Mouse (Mus musculus): Measurements from ENCODE around the gene Ccnk. TPM values are rescaled to one million over a fixed set of nuclear protein-coding genes. Genes with fewer than 3 reads are reported as not detected.

The Ccnk gene
- 31.0 and 35.6 TPM in 2 replicates for polyA plus RNA-seq (2011; ENCODE audit: insufficient read length, low read depth, missing spikeins)

DNA sequence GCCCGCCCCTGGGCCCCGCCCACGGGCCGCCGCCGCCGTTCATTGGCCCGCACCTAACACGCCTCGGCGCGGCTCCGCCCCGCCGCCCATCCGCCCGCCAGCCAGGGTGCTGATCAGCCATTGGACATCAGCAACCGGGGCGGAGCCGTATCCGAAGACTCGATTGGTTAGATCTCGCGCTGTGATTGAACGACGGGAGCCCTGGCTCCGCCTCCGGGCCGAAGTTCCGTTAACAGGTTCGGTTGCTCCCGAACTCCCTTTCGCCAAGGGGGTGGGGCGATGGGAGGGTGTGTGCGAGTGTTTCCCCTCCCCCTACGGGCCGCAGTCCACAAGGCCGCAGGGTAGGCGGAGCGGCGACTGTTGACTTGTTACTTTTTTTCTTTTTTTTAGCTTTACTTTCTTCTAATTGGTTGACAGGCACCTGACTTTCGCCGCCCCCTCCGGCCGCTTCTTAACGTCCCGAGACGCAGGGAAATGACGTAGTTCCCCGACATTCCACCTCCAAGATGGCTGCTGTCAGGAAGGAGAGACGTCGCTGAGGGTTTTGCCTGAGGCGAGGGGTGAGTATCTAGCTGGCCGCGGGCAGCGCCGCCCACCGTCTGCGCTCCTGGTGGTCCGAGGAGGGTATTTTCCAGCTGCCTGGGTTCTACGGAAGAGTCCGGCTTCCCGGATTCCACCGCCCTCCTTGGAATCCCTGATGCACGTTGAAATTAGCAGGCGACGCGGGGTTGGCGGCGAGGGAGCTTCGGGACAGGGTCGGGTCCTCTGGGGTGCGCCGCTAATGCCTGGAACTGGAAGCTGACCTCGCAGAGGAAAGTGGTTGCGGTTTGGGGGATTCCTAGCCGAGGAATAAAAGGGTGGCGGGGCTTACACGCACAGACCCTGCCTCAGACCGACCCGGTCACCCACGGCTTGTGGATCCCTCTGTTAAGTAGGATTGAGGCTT lies at the start of gene Ccnk:
Gene Ccnk, plus strand, starts transcription at position 259 of the 946 bp plus-strand sequence.
- Histone ChIP-seq H3K4me3 (ENCODE audit: insufficient read depth, low read length) (peak within 1 kb of the TSS; percentile 99), H3K4me1 (ENCODE audit: control insufficient read depth, insufficient read depth, low read length) (peaks cover 3% of the 10 kb centered on the region), H3K27ac (ENCODE audit: insufficient read depth, low read length) (peak within 1 kb of the TSS; percentile 76)
- TF ChIP-seq POLR2A (IDR thresholded peaks at IDR 0.05; ENCODE audit: low read depth, low read length) (peak; percentile 94), CTCF (IDR thresholded peaks at IDR 0.05; ENCODE audit: borderline replicate concordance, insufficient read depth, low read length) (no peak)

DNA sequence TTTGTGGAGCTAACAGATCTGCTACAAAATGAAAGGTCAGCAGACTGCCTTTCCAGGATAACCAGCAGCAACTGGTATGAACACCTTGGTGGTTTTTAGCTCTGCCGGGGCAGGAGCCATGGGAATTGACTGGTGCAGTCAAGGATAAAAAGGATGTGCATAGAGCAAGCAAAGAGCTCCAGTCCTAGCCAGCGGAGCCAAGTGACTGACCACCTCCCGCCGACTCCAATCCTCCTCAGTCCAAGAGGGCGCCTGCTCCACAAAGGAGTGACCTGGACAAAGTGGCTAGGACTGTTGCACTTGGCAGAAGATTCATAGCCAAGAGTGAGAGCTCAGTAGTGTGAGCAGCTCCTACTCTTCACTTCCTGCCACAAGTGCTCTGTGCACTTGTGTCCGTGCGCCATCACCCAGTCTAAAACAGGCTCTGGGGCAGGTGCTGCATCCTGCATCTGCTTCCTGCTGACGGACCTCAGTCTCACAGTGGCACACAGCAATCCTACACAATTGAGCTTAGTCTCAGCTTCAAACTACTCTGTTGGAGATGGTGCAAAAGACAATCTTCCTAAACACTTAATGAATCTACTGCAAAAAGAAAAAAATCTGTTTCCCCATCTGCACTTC lies 46.8 kb upstream of the Ccnk start:
- no peak for TF ChIP-seq POLR2A (IDR thresholded peaks at IDR 0.05; ENCODE audit: low read depth, low read length)
- no peak for TF ChIP-seq CTCF (IDR thresholded peaks at IDR 0.05; ENCODE audit: borderline replicate concordance, insufficient read depth, low read length)
- H3K27ac ChIP-seq (ENCODE audit: insufficient read depth, low read length), result no peak overlapping the region
- no peaks in the 10 kb centered on the region for H3K4me1 ChIP-seq (ENCODE audit: control insufficient read depth, insufficient read depth, low read length)
- no peak overlapping the region for H3K4me3 ChIP-seq (ENCODE audit: insufficient read depth, low read length)

DNA sequence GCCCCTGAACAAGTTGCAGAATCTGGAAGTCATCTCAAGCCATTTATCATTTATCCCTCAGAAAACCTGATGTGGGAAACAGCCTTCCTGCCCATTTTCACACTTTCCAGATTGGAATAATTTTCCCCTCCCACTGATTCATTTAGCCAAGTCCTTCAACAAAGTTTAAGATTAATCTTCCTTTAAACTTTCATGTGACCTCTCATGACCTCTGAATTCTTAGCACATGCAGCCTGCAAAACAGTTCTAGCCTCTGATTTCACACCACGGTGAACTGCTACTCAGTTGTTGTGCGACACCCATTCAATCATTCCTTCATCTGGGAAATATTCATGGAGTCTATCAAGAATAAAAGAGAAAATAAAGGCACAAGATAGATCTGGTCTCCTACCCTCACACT lies 46.2 kb upstream of the Ccnk start:
- Histone ChIP-seq H3K4me3 (ENCODE audit: insufficient read depth, low read length) (no peak overlapping the region), H3K27ac (ENCODE audit: insufficient read depth, low read length) (no peak overlapping the region), H3K4me1 (ENCODE audit: control insufficient read depth, insufficient read depth, low read length) (no peaks in the 10 kb centered on the region)
- TF ChIP-seq CTCF (IDR thresholded peaks at IDR 0.05; ENCODE audit: borderline replicate concordance, insufficient read depth, low read length) (no peak), POLR2A (IDR thresholded peaks at IDR 0.05; ENCODE audit: low read depth, low read length) (no peak)

DNA sequence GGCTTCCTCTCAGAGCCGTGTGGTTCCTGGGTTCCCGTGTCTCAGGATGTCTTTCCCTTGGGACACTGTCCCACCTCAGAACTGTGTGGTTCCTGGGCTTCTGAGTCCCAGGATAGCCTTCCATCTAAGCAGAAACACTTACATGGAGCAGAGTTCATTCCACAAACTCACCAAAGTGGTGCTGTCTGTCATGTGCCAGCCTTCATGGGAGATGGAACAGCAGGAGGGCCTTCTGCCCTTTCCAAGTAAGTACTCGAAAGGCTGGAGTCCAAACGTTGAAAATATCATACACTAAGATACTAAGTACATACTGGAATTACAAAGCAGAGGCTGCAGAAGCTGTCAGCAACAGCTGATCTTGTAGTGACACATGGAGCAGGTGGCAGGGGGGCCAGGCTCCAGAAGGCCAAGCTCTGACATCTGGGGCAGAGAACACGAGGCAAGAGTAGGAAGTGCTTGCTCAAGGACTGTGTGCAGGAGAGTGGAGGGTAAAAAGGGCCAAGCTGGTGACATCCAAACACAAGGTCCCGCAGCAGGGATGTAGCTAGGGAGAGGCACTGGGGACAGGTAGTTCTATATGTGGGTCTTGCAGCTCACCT lies 43.7 kb upstream of the Ccnk start:
- TF ChIP-seq CTCF (IDR thresholded peaks at IDR 0.05; ENCODE audit: borderline replicate concordance, insufficient read depth, low read length) (no peak), POLR2A (IDR thresholded peaks at IDR 0.05; ENCODE audit: low read depth, low read length) (no peak)
- no peak overlapping the region for H3K4me3 ChIP-seq (ENCODE audit: insufficient read depth, low read length)

DNA sequence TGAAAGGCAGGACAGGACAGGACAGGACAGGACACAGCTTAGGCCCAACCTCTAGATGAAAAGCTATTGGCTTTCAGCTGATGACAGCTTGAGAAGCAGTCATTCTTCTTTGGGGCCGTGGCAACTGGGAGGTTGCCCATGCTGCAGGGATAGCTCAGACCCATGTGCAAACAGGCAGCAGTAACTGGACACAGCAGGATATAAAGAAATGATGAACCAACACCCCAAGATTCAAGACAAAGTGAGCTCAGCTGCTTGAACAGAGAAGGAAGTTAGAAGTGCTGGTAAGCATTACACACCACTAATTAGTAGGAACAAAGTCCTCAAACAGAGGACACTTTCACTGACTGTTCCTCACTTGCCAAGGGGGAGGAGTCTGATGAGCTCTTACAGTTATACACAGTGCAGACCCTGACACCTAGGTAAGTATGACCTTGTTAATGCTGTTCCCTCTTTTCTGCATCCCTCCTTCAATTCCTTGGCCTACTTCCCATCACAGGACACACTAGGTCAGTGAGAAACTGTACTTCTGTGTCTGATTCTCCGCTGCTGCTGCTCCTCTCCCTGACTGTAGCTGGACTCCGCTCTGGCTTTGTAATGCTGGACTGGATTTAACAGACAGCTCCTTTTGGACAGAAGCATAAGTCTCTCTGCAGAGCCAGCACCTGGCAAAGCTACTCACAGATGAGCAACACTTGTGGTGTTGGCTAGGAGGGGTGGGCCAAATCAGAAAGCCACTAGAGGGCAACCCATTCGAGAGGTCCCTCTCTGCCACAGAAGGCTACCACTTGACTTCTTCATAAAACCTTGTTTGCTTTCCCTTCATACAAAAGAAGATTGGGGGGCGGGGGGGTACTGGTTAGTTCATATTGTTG lies 35.5 kb upstream of the Ccnk start:
- H3K4me1 ChIP-seq (ENCODE audit: control insufficient read depth, insufficient read depth, low read length), result no peaks in the 10 kb centered on the region

More for the DNA sequence above, 43.7 kb upstream of the Ccnk start:
- Histone ChIP-seq H3K4me1 (ENCODE audit: control insufficient read depth, insufficient read depth, low read length) (no peaks in the 10 kb centered on the region), H3K27ac (ENCODE audit: insufficient read depth, low read length) (no peak overlapping the region)

DNA sequence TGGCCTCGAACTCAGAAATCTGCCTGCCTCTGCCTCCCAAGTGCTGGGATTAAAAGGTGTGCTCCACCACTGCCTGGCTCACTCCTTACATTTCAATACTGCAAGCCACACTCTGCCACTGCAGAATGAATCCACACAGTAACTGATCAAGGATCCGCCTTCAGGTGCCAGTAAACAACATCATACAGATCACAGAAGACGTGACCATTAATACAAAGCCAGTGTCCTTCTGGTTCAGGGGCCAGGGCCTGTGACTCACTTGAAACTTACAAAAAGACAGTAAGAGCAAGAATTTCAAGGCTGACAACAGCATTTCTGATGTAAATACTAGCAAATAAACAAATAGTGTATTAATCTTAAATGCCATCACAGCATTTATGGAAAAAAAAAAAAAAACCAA lies 34.2 kb upstream of the Ccnk start:
- H3K27ac ChIP-seq (ENCODE audit: insufficient read depth, low read length), result no peak overlapping the region
- H3K4me1 ChIP-seq (ENCODE audit: control insufficient read depth, insufficient read depth, low read length), result no peaks in the 10 kb centered on the region
- H3K4me3 ChIP-seq (ENCODE audit: insufficient read depth, low read length), result no peak overlapping the region
- no peak for TF ChIP-seq POLR2A (IDR thresholded peaks at IDR 0.05; ENCODE audit: low read depth, low read length)

More for the DNA sequence above, 35.5 kb upstream of the Ccnk start:
- no peak overlapping the region for H3K4me3 ChIP-seq (ENCODE audit: insufficient read depth, low read length)
- no peak overlapping the region for H3K27ac ChIP-seq (ENCODE audit: insufficient read depth, low read length)
- TF ChIP-seq POLR2A (IDR thresholded peaks at IDR 0.05; ENCODE audit: low read depth, low read length) (no peak), CTCF (IDR thresholded peaks at IDR 0.05; ENCODE audit: borderline replicate concordance, insufficient read depth, low read length) (no peak)

DNA sequence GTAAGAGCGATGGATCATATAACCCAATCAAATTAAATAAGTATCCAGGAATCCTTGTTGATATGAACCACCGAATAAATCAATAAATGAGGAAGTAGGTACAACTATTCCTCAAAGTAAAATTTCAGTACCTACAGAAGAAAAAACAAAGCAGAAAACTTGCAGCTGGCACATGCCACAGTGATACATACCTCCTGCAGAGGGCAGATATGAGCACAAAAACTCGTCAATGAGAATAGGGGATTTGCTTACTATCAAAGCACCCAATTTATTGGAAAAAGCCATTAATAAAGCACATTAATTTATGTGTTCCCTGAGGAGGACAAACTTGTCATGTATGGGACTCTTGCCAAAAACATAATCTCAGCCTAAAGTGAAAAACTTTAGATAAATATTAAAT lies 29.6 kb upstream of the Ccnk start:
- TF ChIP-seq CTCF (IDR thresholded peaks at IDR 0.05; ENCODE audit: borderline replicate concordance, insufficient read depth, low read length), result no peak
- TF ChIP-seq POLR2A (IDR thresholded peaks at IDR 0.05; ENCODE audit: low read depth, low read length), result no peak
- Histone ChIP-seq H3K27ac (ENCODE audit: insufficient read depth, low read length) (no peak overlapping the region), H3K4me1 (ENCODE audit: control insufficient read depth, insufficient read depth, low read length) (no peaks in the 10 kb centered on the region), H3K4me3 (ENCODE audit: insufficient read depth, low read length) (no peak overlapping the region)

DNA sequence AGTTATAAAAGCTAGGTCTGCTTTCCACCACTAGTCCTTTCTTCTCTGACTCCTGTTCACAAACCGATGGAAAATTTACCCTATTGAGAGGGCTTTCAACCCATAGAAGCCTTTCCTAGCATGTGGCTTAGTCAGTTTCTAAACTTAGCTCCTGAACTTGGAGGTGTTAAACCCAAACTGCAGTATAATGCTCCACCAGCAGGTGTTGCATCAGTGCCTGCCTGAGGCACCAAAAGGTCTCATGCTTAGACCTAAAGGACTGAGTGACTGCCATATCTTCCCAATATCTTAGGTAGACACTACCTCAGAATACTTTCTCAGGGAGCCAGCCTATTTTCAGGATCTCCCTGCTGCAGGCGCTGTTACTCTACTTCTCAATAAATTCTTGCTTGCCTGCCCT lies 26.6 kb upstream of the Ccnk start:
- H3K27ac ChIP-seq (ENCODE audit: insufficient read depth, low read length), result no peak overlapping the region
- TF ChIP-seq POLR2A (IDR thresholded peaks at IDR 0.05; ENCODE audit: low read depth, low read length) (no peak), CTCF (IDR thresholded peaks at IDR 0.05; ENCODE audit: borderline replicate concordance, insufficient read depth, low read length) (no peak)

DNA sequence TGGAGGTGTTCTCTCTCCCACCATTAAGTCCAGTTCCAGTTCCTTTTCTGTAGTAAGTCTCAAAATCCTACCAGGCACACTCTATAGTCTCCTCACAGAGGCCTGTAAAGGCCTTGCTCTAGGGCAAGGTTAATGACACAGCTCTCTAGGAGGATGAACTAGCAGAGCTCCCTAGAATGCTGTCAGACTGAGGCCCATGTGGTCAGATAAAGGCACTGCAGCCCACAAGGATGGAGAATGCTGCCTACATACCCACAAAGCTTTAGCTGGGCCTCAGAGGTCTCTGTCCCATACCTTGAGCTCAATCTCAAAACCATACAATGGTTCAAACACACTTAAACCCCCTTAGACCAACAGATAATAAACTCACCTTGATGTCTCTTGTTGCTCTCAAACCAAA lies 19.5 kb upstream of the Ccnk start:
- no peaks in the 10 kb centered on the region for H3K4me1 ChIP-seq (ENCODE audit: control insufficient read depth, insufficient read depth, low read length)
- H3K27ac ChIP-seq (ENCODE audit: insufficient read depth, low read length), result no peak overlapping the region
- H3K4me3 ChIP-seq (ENCODE audit: insufficient read depth, low read length), result no peak overlapping the region
- no peak for TF ChIP-seq CTCF (IDR thresholded peaks at IDR 0.05; ENCODE audit: borderline replicate concordance, insufficient read depth, low read length)

More for the DNA sequence above, 26.6 kb upstream of the Ccnk start:
- H3K4me1 ChIP-seq (ENCODE audit: control insufficient read depth, insufficient read depth, low read length), result no peaks in the 10 kb centered on the region
- H3K4me3 ChIP-seq (ENCODE audit: insufficient read depth, low read length), result no peak overlapping the region

Measured in embryonic fibroblast, embryonic 13.5 days (primary cell).